Mouse (Mus musculus): ENCODE measurements around the gene A3galt2. TPM values are rescaled to one million over a fixed set of nuclear protein-coding genes. Genes with fewer than 3 reads are reported as not detected.

The A3galt2 gene
- polyA plus RNA-seq, 1 experiment: 0.07 TPM

DNA sequence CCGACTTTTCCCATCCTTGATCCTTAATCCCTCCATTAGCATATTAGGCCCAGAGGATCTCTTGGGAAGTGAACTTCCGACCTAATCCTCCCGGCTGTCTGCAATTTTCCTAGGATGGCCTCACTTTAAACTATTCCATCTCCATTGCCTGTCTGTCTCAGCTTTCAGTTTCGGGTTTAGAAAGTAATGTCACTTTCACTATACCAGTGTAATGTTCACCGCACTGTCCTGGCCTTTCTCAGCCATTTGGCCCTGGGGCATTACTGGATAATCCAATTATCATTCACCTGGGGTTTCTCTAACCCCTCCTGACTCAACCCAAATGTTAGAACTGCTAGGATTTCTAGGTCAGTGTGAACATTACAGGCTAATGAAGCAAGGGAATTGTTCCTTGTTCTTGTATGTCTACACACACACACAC lies 26.7 kb upstream of the A3galt2 start:
- H3K4me1 ChIP-seq (ENCODE audit: control insufficient read depth, insufficient read depth, low read length): peaks cover 9% of the 10 kb centered on the region
- no peaks in the 10 kb centered on the region for H3K27me3 ChIP-seq (ENCODE audit: control insufficient read depth, insufficient read depth, low read length)
- H3K4me3 ChIP-seq (ENCODE audit: control insufficient read depth, low read depth, low read length): peak overlapping the region; percentile 94
- TF ChIP-seq CTCF (IDR thresholded peaks at IDR 0.05; ENCODE audit: control insufficient read depth, insufficient read depth, insufficient replicate concordance, low read depth, low read length) (no peak), POLR2A (IDR thresholded peaks at IDR 0.05; ENCODE audit: control insufficient read depth, low read depth, low read length) (no peak)
- H3K36me3 ChIP-seq (ENCODE audit: control insufficient read depth, insufficient read depth, low read length): no peaks in the 10 kb centered on the region
- peak overlapping the region; percentile 79 for H3K27ac ChIP-seq (ENCODE audit: control insufficient read depth, insufficient read depth, low read depth, low read length)

DNA sequence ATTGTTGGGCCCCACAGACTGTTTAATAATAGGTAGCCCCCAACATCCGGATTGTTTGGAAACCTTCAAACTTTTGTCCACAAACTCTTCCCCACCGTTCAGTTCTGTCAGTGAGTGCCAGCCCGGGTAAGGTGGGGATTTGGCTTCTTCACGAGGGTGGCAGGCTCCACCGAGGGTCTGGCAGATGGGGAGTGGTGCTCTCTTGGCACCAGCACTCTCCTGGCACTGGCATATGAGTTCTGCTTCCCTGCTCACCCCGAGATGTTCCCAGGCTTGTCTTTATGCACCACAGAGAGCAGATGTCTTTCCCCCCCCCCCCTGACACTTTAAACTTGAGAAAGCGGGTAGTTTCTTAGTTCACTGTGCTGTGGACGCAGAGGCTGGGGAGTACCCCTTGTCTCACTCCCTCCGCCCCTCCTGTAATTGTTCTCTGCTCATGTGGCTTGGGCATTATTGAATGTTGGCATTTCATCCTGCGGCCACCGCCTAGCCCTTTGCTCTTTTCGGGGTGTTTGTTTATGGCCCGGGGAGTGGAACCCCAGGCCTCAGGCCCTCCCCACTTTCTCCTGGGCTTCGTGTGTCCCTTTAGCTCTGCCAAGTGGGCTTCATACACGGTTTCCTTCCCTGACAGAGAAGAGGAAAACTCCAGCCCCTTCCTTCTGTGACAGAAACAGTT lies 26.0 kb upstream of the A3galt2 start:
- Histone ChIP-seq H3K27ac (ENCODE audit: control insufficient read depth, insufficient read depth, low read depth, low read length) (no peak overlapping the region), H3K4me1 (ENCODE audit: control insufficient read depth, insufficient read depth, low read length) (peaks cover 13% of the 10 kb centered on the region), H3K27me3 (ENCODE audit: control insufficient read depth, insufficient read depth, low read length) (no peaks in the 10 kb centered on the region), H3K4me3 (ENCODE audit: control insufficient read depth, low read depth, low read length) (no peak overlapping the region; the same call in 1 of the 2 replicates), H3K36me3 (ENCODE audit: control insufficient read depth, insufficient read depth, low read length) (no peaks in the 10 kb centered on the region)
- TF ChIP-seq POLR2A (IDR thresholded peaks at IDR 0.05; ENCODE audit: control insufficient read depth, low read depth, low read length): no peak

DNA sequence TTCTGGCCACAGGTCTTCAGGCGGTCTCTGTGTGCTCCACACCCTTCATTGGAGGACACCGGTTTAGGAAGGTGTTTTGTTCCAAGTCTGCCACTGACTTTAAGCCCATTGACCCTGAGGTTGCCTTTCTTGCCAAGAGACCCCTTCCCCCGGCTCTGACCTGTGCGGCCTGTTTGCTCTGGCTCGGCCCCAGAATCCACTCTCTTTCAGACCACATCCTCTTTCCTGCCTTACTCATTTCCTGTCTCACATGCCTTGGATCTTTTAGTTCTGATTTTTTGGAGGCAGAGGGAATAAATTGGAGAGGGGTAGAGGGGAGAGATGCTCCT lies 25.5 kb upstream of the A3galt2 start:
- TF ChIP-seq CTCF (IDR thresholded peaks at IDR 0.05; ENCODE audit: control insufficient read depth, insufficient read depth, insufficient replicate concordance, low read depth, low read length): no peak
- TF ChIP-seq POLR2A (IDR thresholded peaks at IDR 0.05; ENCODE audit: control insufficient read depth, low read depth, low read length): no peak
- Histone ChIP-seq H3K4me3 (ENCODE audit: control insufficient read depth, low read depth, low read length) (no peak overlapping the region), H3K4me1 (ENCODE audit: control insufficient read depth, insufficient read depth, low read length) (peaks cover 15% of the 10 kb centered on the region), H3K27me3 (ENCODE audit: control insufficient read depth, insufficient read depth, low read length) (no peaks in the 10 kb centered on the region), H3K27ac (ENCODE audit: control insufficient read depth, insufficient read depth, low read depth, low read length) (no peak overlapping the region), H3K36me3 (ENCODE audit: control insufficient read depth, insufficient read depth, low read length) (no peaks in the 10 kb centered on the region)

DNA sequence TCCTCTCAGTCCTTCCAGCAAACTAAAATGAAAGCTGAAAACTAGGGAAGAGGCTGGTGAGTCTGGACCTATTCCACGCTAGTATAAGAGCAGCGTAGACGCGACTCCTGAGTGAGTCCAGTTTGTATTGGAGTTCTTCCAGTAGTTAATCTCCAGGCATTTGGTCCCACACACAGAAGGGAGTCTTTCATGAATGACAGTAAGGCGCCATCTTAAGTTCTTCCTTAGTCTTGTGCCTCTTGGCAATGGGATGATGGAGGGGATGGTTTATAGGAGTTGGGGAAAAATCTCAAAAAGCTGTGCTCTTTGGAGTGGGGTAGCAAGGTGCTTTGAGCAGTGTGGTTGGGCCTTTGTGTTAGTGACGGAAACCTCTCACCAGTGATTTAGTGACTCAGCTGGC lies 24.9 kb upstream of the A3galt2 start:
- H3K27me3 ChIP-seq (ENCODE audit: control insufficient read depth, insufficient read depth, low read length): no peaks in the 10 kb centered on the region
- TF ChIP-seq CTCF (IDR thresholded peaks at IDR 0.05; ENCODE audit: control insufficient read depth, insufficient read depth, insufficient replicate concordance, low read depth, low read length): no peak
- TF ChIP-seq POLR2A (IDR thresholded peaks at IDR 0.05; ENCODE audit: control insufficient read depth, low read depth, low read length): no peak
- H3K27ac ChIP-seq (ENCODE audit: control insufficient read depth, insufficient read depth, low read depth, low read length): no peak overlapping the region
- H3K4me1 ChIP-seq (ENCODE audit: control insufficient read depth, insufficient read depth, low read length): peaks cover 15% of the 10 kb centered on the region
- no peak overlapping the region for H3K4me3 ChIP-seq (ENCODE audit: control insufficient read depth, low read depth, low read length)
- H3K36me3 ChIP-seq (ENCODE audit: control insufficient read depth, insufficient read depth, low read length): no peaks in the 10 kb centered on the region

DNA sequence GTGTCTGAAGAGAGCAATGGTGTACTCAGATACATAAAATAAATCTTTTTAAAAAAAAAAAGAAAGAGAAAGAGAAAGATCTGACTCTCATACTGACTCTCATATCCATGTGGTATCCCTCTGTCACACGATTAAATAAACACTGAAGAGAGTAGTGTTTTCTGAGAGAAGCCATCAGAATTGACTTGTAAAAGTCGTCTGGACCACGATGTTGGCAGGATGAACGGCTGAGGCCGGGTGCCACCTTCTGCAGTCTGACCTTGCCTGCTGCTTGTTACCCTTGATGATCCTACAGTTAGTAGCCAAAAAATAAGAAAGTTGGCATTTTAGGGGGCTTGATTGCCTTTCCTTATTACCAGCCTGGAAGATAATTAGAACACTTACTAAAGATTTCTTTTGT lies 22.4 kb upstream of the A3galt2 start:
- no peaks in the 10 kb centered on the region for H3K27me3 ChIP-seq (ENCODE audit: control insufficient read depth, insufficient read depth, low read length)
- peaks cover 15% of the 10 kb centered on the region for H3K4me1 ChIP-seq (ENCODE audit: control insufficient read depth, insufficient read depth, low read length)
- TF ChIP-seq CTCF (IDR thresholded peaks at IDR 0.05; ENCODE audit: control insufficient read depth, insufficient read depth, insufficient replicate concordance, low read depth, low read length) (no peak), POLR2A (IDR thresholded peaks at IDR 0.05; ENCODE audit: control insufficient read depth, low read depth, low read length) (no peak)
- H3K36me3 ChIP-seq (ENCODE audit: control insufficient read depth, insufficient read depth, low read length): no peaks in the 10 kb centered on the region
- H3K4me3 ChIP-seq (ENCODE audit: control insufficient read depth, low read depth, low read length): no peak overlapping the region
- no peak overlapping the region for H3K27ac ChIP-seq (ENCODE audit: control insufficient read depth, insufficient read depth, low read depth, low read length)

DNA sequence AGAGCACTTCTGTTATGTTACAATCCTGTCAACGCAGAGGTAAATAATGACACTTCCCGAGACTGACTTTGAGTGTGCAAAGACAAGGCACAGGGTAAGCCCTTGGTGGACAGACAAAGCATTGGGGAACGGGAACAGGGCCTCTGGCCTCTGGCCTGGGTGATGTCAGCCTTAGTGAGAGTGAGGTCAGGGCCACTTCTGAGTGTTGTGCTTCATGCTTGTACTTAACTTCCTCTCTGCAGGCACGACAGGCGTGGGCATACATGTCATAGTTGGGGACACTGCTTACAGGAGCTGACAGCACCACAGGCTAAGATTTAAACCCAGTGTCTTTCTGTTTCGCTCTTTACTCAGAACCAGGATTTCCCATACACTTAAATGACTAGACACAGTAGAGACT lies 21.7 kb upstream of the A3galt2 start:
- no peaks in the 10 kb centered on the region for H3K27me3 ChIP-seq (ENCODE audit: control insufficient read depth, insufficient read depth, low read length)
- peaks cover 15% of the 10 kb centered on the region for H3K4me1 ChIP-seq (ENCODE audit: control insufficient read depth, insufficient read depth, low read length)
- H3K4me3 ChIP-seq (ENCODE audit: control insufficient read depth, low read depth, low read length): no peak overlapping the region
- TF ChIP-seq CTCF (IDR thresholded peaks at IDR 0.05; ENCODE audit: control insufficient read depth, insufficient read depth, insufficient replicate concordance, low read depth, low read length) (no peak), POLR2A (IDR thresholded peaks at IDR 0.05; ENCODE audit: control insufficient read depth, low read depth, low read length) (no peak)
- H3K27ac ChIP-seq (ENCODE audit: control insufficient read depth, insufficient read depth, low read depth, low read length): no peak overlapping the region
- H3K36me3 ChIP-seq (ENCODE audit: control insufficient read depth, insufficient read depth, low read length): no peaks in the 10 kb centered on the region

DNA sequence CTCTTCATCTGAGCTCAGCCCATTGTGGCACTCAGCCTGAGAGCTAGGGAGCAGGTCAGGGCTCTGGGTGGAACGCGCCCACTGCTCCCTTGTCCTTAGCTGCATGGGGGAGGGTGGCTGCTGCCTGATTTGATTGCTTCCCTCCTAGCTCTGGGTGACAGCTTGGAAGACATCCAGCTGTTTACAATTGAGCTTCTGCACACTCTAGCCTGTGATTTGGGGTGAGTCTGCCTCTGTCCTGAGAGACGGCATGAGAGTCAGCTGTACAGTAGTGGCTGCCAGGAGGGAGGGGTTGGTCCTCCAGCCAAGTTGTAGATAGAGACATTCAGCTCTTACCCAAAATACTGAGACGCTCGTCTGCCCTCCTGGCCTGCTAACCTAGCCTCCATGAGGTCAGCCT lies 20.9 kb upstream of the A3galt2 start:
- Histone ChIP-seq H3K27me3 (ENCODE audit: control insufficient read depth, insufficient read depth, low read length) (no peaks in the 10 kb centered on the region), H3K36me3 (ENCODE audit: control insufficient read depth, insufficient read depth, low read length) (no peaks in the 10 kb centered on the region), H3K4me3 (ENCODE audit: control insufficient read depth, low read depth, low read length) (no peak overlapping the region), H3K4me1 (ENCODE audit: control insufficient read depth, insufficient read depth, low read length) (peaks cover 12% of the 10 kb centered on the region), H3K27ac (ENCODE audit: control insufficient read depth, insufficient read depth, low read depth, low read length) (no peak overlapping the region)
- TF ChIP-seq POLR2A (IDR thresholded peaks at IDR 0.05; ENCODE audit: control insufficient read depth, low read depth, low read length) (no peak), CTCF (IDR thresholded peaks at IDR 0.05; ENCODE audit: control insufficient read depth, insufficient read depth, insufficient replicate concordance, low read depth, low read length) (no peak)
